Mouse (Mus musculus): Measurements from ENCODE around the gene Ttll8.

DNA sequence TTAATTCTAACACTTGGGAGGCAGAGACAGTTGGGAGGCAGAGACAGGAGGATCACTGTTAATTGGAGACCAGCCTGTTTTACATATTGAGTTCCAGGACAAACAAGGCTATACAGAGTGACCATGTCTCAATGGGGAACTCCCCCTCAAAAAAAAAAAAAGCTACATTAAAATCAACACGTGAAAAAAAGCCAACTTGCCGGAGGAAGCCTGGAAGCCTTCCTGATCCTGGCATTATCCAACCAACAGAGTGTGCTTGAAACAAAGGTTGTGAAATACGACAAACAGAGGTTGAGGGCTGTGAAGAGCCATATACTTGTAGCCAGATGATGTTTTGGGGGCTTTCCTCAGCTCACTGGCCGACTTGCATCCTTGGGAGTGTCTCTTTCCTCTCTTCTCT lies 71.4 kb downstream of the Ttll8 start:
- TF ChIP-seq CTCF (IDR thresholded peaks at IDR 0.05; ENCODE audit: borderline replicate concordance, insufficient read depth, low read depth, low read length) = no peak
- no peak for TF ChIP-seq POLR2A (IDR thresholded peaks at IDR 0.05; ENCODE audit: borderline replicate concordance, insufficient read depth, low read length)

Measured in cerebellum, adult 2 months (tissue).